Mouse (Mus musculus) liver, embryonic 11.5 days (tissue): ENCODE results near the gene S100a3. TPM values are rescaled to one million over a fixed set of nuclear protein-coding genes. Genes with fewer than 3 reads are reported as not detected.
A peak's percentile ranks its signal among the peaks of the same experiment; 100 is the strongest.

ENCODE experiments used
- ATAC-seq: fragments of 200-750 bp; cut with Nextera tagmentation; replicated peaks from 2 replicates; pipeline ENCODE4 v1.8.0; 2017; ENCODE audit warnings: moderate number of reproducible peaks, mild to moderate bottlenecking, moderate TSS enrichment, moderate library complexity; ENCODE audit not compliant: low FRiP score
- DNase-seq: peaks from one replicate; pipeline ENCODE4 v3.0.0-alpha.2; 2017; ENCODE audit warnings: low spot score
- H3K27ac ChIP-seq: fragments of 300-500 bp; sonication (generic); 2 replicates; pipeline ENCODE4 v1.5.1; 2014; ENCODE audit warnings: mild to moderate bottlenecking, low read depth, low read length, control low read depth
- H3K27me3 ChIP-seq: fragments of 300-500 bp; sonication (generic); replicated peaks from 2 replicates; pipeline ENCODE4 v1.6.1; 2014; ENCODE audit warnings: low read length, mixed read lengths; ENCODE audit not compliant: control insufficient read depth, insufficient read depth
- H3K36me3 ChIP-seq: fragments of 300-500 bp; sonication (generic); 2 replicates; pipeline ENCODE4 v1.6.1; 2014; ENCODE audit warnings: mild to moderate bottlenecking, low read length, moderate library complexity, mixed read lengths; ENCODE audit not compliant: control insufficient read depth, insufficient read depth
- H3K4me1 ChIP-seq: fragments of 300-500 bp; sonication (generic); replicated peaks from 2 replicates; pipeline ENCODE4 v1.6.1; 2014; ENCODE audit warnings: low read length, mixed read lengths; ENCODE audit not compliant: control insufficient read depth, insufficient read depth
- H3K4me2 ChIP-seq: fragments of 300-500 bp; sonication (generic); 2 replicates; pipeline ENCODE4 v1.6.1; 2014; ENCODE audit warnings: mild to moderate bottlenecking, control low read depth, moderate library complexity
- H3K4me3 ChIP-seq: fragments of 300-500 bp; sonication (generic); 2 replicates; pipeline ENCODE4 v1.5.1; 2014; ENCODE audit warnings: low read depth, low read length, control low read depth
- H3K9ac ChIP-seq: fragments of 300-500 bp; sonication (generic); 2 replicates; pipeline ENCODE4 v1.6.1; 2014; ENCODE audit warnings: low read depth, low read length, control low read depth
- H3K9me3 ChIP-seq: fragments of 300-500 bp; sonication (generic); 2 replicates; pipeline ENCODE4 v1.6.1; 2016; ENCODE audit warnings: low read length, inconsistent platforms, mixed read lengths; ENCODE audit not compliant: control insufficient read depth
- WGBS: fragments of 180-500 bp; shearing (Covaris S2); extraction: QIAGEN DNeasy Blood & Tissue Kit; methylation state at CpG from one replicate; pipeline ENCODE4 v1.1.7; 2014; 5-methylcytosine and 5-hydroxymethylcytosine counted together
- polyA plus RNA-seq: library from polyadenylated mRNA; unstranded; fragments of >200 nt; fragmentation: Nextera tagmentation; extraction: Ambion mirVana; gene quantifications from 2 replicates; pipeline ENCODE4 v1.2.1, GENCODE M21; 2014

The S100a3 gene
- polyA plus RNA-seq, 1 experiment from 2014 or later, result not detected

- Histone ChIP-seq H3K36me3 (no peaks in the 10 kb centered on the region), H3K9me3 (no peaks in the 10 kb centered on the region), H3K4me1 (0 out of 2 replicates have a peak, but pooled peaks cover 3% of the 10 kb centered on the region), H3K4me3 (no peak overlapping the region), H3K9ac (no peak overlapping the region), H3K27ac (no peak overlapping the region), H3K4me2 (no peak overlapping the region), H3K27me3 (no peaks in the 10 kb centered on the region)
- 42% methylated on average over 4 of the region's 4 CpGs for WGBS
- ATAC-seq, result no peak
- no peak for DNase-seq
Observed at GRCm38 (mm10) chr3:90612061-90612460, 51.7 kb downstream of the S100a3 start.

- H3K9ac ChIP-seq, result 0 out of 2 replicates have a peak within 1 kb of the TSS, but pooled peaks have one; percentile 15
- ATAC-seq (peak; percentile 60), DNase-seq (peak; percentile 56)
- H3K36me3 ChIP-seq, result no peaks in the 10 kb centered on the region
- H3K27ac ChIP-seq, result no peak within 1 kb of the TSS
- H3K4me1 ChIP-seq, result 0 out of 2 replicates have a peak, but pooled peaks cover 3% of the 10 kb centered on the region
- WGBS, result under 1% methylated on average over 23 of the region's 23 CpGs
- no peaks in the 10 kb centered on the region for H3K27me3 ChIP-seq
- peak within 1 kb of the TSS; percentile 21 for H3K4me3 ChIP-seq
- no peaks in the 10 kb centered on the region for H3K9me3 ChIP-seq
- H3K4me2 ChIP-seq, result peak within 1 kb of the TSS; percentile 66
Observed at GRCm38 (mm10) chr3:90612728-90613291, 52.4 kb downstream of the S100a3 start, which contains the start of gene S100a6. S100a6 (plus strand) TSS chr3:90612882.

GRCm38 (mm10) chr3:90613461-90614147 lies 53.2 kb downstream of the S100a3 start:
- Histone ChIP-seq H3K27ac (no peak overlapping the region), H3K36me3 (no peaks in the 10 kb centered on the region), H3K9ac (no peak overlapping the region), H3K4me3 (no peak overlapping the region), H3K4me2 (peak overlapping the region; percentile 66), H3K27me3 (no peaks in the 10 kb centered on the region), H3K9me3 (no peaks in the 10 kb centered on the region), H3K4me1 (0 out of 2 replicates have a peak, but pooled peaks cover 3% of the 10 kb centered on the region)
- ATAC-seq (no peak), DNase-seq (no peak)
- WGBS, result 48% methylated on average over 7 of the region's 7 CpGs

- Histone ChIP-seq H3K9ac (no peak overlapping the region), H3K27me3 (no peaks in the 10 kb centered on the region), H3K4me2 (no peak overlapping the region), H3K9me3 (no peaks in the 10 kb centered on the region), H3K36me3 (no peaks in the 10 kb centered on the region), H3K4me3 (no peak overlapping the region), H3K27ac (no peak overlapping the region), H3K4me1 (0 out of 2 replicates have a peak, but pooled peaks cover 3% of the 10 kb centered on the region)
- ATAC-seq (no peak), DNase-seq (no peak)
- 76% methylated on average over 6 of the region's 6 CpGs for WGBS
Observed at GRCm38 (mm10) chr3:90614148-90614530, 53.8 kb downstream of the S100a3 start.

- Histone ChIP-seq H3K27me3 (no peaks in the 10 kb centered on the region), H3K4me2 (no peak overlapping the region), H3K36me3 (no peaks in the 10 kb centered on the region), H3K9me3 (no peaks in the 10 kb centered on the region), H3K4me3 (no peak overlapping the region), H3K9ac (no peak overlapping the region), H3K4me1 (0 out of 2 replicates have a peak, but pooled peaks cover 3% of the 10 kb centered on the region), H3K27ac (no peak overlapping the region)
- no peak for DNase-seq
- ATAC-seq, result no peak
- 76% methylated on average over 11 of the region's 11 CpGs for WGBS
Observed at GRCm38 (mm10) chr3:90614611-90615251, 54.4 kb downstream of the S100a3 start.

- H3K36me3 ChIP-seq, result no peaks in the 10 kb centered on the region
- 0 out of 2 replicates have a peak, but pooled peaks cover 3% of the 10 kb centered on the region for H3K4me1 ChIP-seq
- no peak overlapping the region for H3K27ac ChIP-seq
- no peak overlapping the region for H3K4me3 ChIP-seq
- H3K9ac ChIP-seq, result no peak overlapping the region
- ATAC-seq, result peak; percentile 53
- 9% methylated on average over 7 of the region's 7 CpGs for WGBS
- no peaks in the 10 kb centered on the region for H3K9me3 ChIP-seq
- H3K4me2 ChIP-seq, result no peak overlapping the region
- peak; percentile 56 for DNase-seq
- no peaks in the 10 kb centered on the region for H3K27me3 ChIP-seq
Observed at GRCm38 (mm10) chr3:90615415-90615814, 55.0 kb downstream of the S100a3 start.

GRCm38 (mm10) chr3:90615911-90616310 lies 55.5 kb downstream of the S100a3 start:
- H3K4me3 ChIP-seq, result no peak overlapping the region
- H3K27me3 ChIP-seq, result no peaks in the 10 kb centered on the region
- no peak overlapping the region for H3K9ac ChIP-seq
- 0 out of 2 replicates have a peak, but pooled peaks cover 3% of the 10 kb centered on the region for H3K4me1 ChIP-seq
- ATAC-seq (no peak), DNase-seq (no peak)
- no peaks in the 10 kb centered on the region for H3K9me3 ChIP-seq
- no peak overlapping the region for H3K4me2 ChIP-seq
- WGBS, result 88% methylated on average over 1 of the region's 1 CpGs
- no peaks in the 10 kb centered on the region for H3K36me3 ChIP-seq
- no peak overlapping the region for H3K27ac ChIP-seq

GRCm38 (mm10) chr3:90617586-90617985 lies 57.2 kb downstream of the S100a3 start:
- Histone ChIP-seq H3K27ac (no peak overlapping the region), H3K27me3 (no peaks in the 10 kb centered on the region), H3K36me3 (no peaks in the 10 kb centered on the region), H3K4me3 (no peak overlapping the region), H3K9me3 (no peaks in the 10 kb centered on the region), H3K4me2 (no peak overlapping the region), H3K9ac (no peak overlapping the region), H3K4me1 (0 out of 2 replicates have a peak, but pooled peaks cover 3% of the 10 kb centered on the region)
- WGBS, result 12% methylated on average over 1 of the region's 1 CpGs
- ATAC-seq (no peak), DNase-seq (no peak)
